Mouse (Mus musculus): ENCODE measurements around the gene Patl2. TPM values are rescaled to one million over a fixed set of nuclear protein-coding genes. Genes with fewer than 3 reads are reported as not detected.

The Patl2 gene
- polyA plus RNA-seq, 1 experiment = not detected

DNA sequence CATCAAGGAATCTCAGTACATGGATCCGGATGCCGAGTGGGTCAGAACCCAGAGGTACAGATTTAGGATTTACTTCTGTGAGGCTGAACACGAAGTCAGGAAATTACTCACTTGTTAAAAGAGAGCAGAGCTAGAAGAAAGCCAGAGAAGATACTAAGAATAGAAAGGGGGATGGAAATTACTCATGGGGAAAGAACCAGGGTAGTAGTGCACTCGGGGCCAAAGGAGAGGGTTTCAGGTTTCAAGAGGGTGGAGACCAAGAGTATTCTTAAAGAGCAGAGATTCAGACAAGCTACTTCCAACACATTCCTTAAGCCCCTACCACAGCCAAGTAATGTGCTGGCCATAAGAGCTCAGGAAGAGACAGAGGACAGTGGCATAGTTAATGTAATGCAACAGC lies 24.4 kb downstream of the Patl2 start:
- WGBS = 19% methylated on average over 4 of the region's 4 CpGs
- TF ChIP-seq POLR2A (IDR thresholded peaks at IDR 0.05; ENCODE audit: insufficient read depth, low read depth, low read length) (no peak), CTCF (IDR thresholded peaks at IDR 0.05; ENCODE audit: insufficient read depth, low read depth, low read length) (no peak)
- peaks cover 10% of the 10 kb centered on the region for H3K4me1 ChIP-seq (ENCODE audit: control insufficient read depth, insufficient read depth, low read length)
- no peak overlapping the region for H3K27ac ChIP-seq (ENCODE audit: insufficient read depth, low read depth, low read length)
- H3K4me3 ChIP-seq (ENCODE audit: insufficient read depth, low read depth, low read length) = no peak overlapping the region

DNA sequence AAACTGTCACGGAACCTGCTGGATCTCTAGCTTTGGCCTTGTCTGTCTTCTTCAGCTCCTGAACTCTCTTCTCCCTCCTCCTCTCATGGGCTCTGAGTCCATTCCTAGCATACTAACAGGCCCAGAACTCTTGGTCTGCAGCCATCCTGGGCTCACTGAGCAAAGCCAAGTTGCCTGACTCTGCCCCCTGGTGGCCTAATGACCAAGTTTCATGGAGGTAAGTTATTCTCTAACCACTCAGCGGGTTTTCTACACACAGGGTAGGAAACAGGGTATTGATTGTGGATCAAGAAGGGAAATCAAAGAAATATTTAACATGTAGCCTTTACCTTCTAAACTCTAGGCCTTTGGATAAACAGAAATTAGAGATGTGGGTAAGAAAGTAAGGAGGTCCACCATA lies 25.3 kb downstream of the Patl2 start, which contains the start of gene Trim69:
TSS of gene Trim69 (plus strand) at position 21 of the 400 bp plus-strand sequence.
- Histone ChIP-seq H3K27ac (ENCODE audit: insufficient read depth, low read depth, low read length) (no peak within 1 kb of the TSS), H3K4me1 (ENCODE audit: control insufficient read depth, insufficient read depth, low read length) (peaks cover 10% of the 10 kb centered on the region), H3K4me3 (ENCODE audit: insufficient read depth, low read depth, low read length) (no peak within 1 kb of the TSS)
- TF ChIP-seq CTCF (IDR thresholded peaks at IDR 0.05; ENCODE audit: insufficient read depth, low read depth, low read length) = no peak
- TF ChIP-seq POLR2A (IDR thresholded peaks at IDR 0.05; ENCODE audit: insufficient read depth, low read depth, low read length) = no peak
- 62% methylated on average over 2 of the region's 2 CpGs for WGBS

DNA sequence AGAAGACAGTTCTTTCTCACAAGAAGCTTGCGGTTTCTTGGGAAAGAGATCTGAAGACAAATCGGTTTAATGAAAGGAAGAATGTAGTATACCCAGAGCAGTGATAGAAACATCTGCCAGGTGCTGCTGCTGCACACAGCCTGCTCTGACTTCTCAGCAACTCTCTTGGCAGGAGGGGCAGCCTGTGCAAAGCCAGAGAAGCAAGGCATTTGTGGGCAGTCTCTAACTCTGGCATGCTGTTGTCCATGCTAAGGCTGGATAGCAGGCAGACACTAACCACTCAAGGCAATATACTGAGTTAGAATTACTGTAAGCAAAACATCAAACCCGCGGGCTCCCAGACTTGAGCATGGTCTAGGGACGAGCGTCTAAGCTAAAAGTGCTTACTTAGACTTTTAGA lies 26.3 kb downstream of the Patl2 start:
- peaks cover 10% of the 10 kb centered on the region for H3K4me1 ChIP-seq (ENCODE audit: control insufficient read depth, insufficient read depth, low read length)
- TF ChIP-seq POLR2A (IDR thresholded peaks at IDR 0.05; ENCODE audit: insufficient read depth, low read depth, low read length) = no peak
- TF ChIP-seq CTCF (IDR thresholded peaks at IDR 0.05; ENCODE audit: insufficient read depth, low read depth, low read length) = no peak
- H3K4me3 ChIP-seq (ENCODE audit: insufficient read depth, low read depth, low read length) = no peak overlapping the region
- no peak overlapping the region for H3K27ac ChIP-seq (ENCODE audit: insufficient read depth, low read depth, low read length)
- 88% methylated on average over 6 of the region's 6 CpGs for WGBS

DNA sequence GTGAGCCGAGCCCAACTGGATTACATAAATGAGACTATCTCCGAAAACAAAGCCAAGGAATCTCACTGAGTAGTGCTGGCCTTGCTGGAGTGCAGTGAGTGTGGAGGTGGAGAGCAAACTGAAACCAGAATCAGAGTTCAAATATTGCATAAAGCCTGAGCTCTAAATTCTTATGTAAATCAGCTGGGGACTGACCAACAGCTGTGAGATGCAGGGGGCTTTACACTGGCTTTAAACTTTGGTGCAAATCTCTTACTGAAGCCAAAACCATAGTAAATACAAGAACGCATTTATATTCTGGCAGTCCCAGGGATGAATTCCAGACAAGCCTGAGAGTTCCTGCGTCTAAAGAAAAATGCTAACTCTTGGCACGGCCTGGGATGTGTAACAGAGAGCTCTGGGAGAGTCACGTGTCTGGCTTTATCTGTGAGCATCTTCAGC lies 27.6 kb downstream of the Patl2 start:
- WGBS = 60% methylated on average over 6 of the region's 6 CpGs
- TF ChIP-seq POLR2A (IDR thresholded peaks at IDR 0.05; ENCODE audit: insufficient read depth, low read depth, low read length) (no peak), CTCF (IDR thresholded peaks at IDR 0.05; ENCODE audit: insufficient read depth, low read depth, low read length) (no peak)
- no peak overlapping the region for H3K4me3 ChIP-seq (ENCODE audit: insufficient read depth, low read depth, low read length)
- H3K27ac ChIP-seq (ENCODE audit: insufficient read depth, low read depth, low read length) = no peak overlapping the region
- H3K4me1 ChIP-seq (ENCODE audit: control insufficient read depth, insufficient read depth, low read length) = peaks cover 2% of the 10 kb centered on the region; the same call in 1 of the 2 replicates

GRCm38 (mm10) chr2:122157561-122157960 lies 28.4 kb downstream of the Patl2 start:
- TF ChIP-seq POLR2A (IDR thresholded peaks at IDR 0.05; ENCODE audit: insufficient read depth, low read depth, low read length) = no peak
- no peak for TF ChIP-seq CTCF (IDR thresholded peaks at IDR 0.05; ENCODE audit: insufficient read depth, low read depth, low read length)
- Histone ChIP-seq H3K4me3 (ENCODE audit: insufficient read depth, low read depth, low read length) (no peak overlapping the region), H3K27ac (ENCODE audit: insufficient read depth, low read depth, low read length) (no peak overlapping the region), H3K4me1 (ENCODE audit: control insufficient read depth, insufficient read depth, low read length) (peaks cover 2% of the 10 kb centered on the region; the same call in 1 of the 2 replicates)

GRCm38 (mm10) chr2:122156051-122156700 lies 29.8 kb downstream of the Patl2 start:
- TF ChIP-seq POLR2A (IDR thresholded peaks at IDR 0.05; ENCODE audit: insufficient read depth, low read depth, low read length) (no peak), CTCF (IDR thresholded peaks at IDR 0.05; ENCODE audit: insufficient read depth, low read depth, low read length) (no peak)
- Histone ChIP-seq H3K4me3 (ENCODE audit: insufficient read depth, low read depth, low read length) (no peak overlapping the region), H3K4me1 (ENCODE audit: control insufficient read depth, insufficient read depth, low read length) (0 out of 2 replicates have a peak, but pooled peaks cover 1% of the 10 kb centered on the region), H3K27ac (ENCODE audit: insufficient read depth, low read depth, low read length) (no peak overlapping the region)
- WGBS = 91% methylated on average over 4 of the region's 4 CpGs

GRCm38 (mm10) chr2:122155292-122155691 lies 30.7 kb downstream of the Patl2 start:
- H3K27ac ChIP-seq (ENCODE audit: insufficient read depth, low read depth, low read length) = no peak overlapping the region
- no peaks in the 10 kb centered on the region for H3K4me1 ChIP-seq (ENCODE audit: control insufficient read depth, insufficient read depth, low read length)
- TF ChIP-seq POLR2A (IDR thresholded peaks at IDR 0.05; ENCODE audit: insufficient read depth, low read depth, low read length) = no peak
- no peak for TF ChIP-seq CTCF (IDR thresholded peaks at IDR 0.05; ENCODE audit: insufficient read depth, low read depth, low read length)
- no peak overlapping the region for H3K4me3 ChIP-seq (ENCODE audit: insufficient read depth, low read depth, low read length)
- 84% methylated on average over 2 of the region's 2 CpGs for WGBS

- Histone ChIP-seq H3K4me1 (ENCODE audit: control insufficient read depth, insufficient read depth, low read length) (no peaks in the 10 kb centered on the region), H3K27ac (ENCODE audit: insufficient read depth, low read depth, low read length) (no peak overlapping the region), H3K4me3 (ENCODE audit: insufficient read depth, low read depth, low read length) (no peak overlapping the region)
- TF ChIP-seq CTCF (IDR thresholded peaks at IDR 0.05; ENCODE audit: insufficient read depth, low read depth, low read length) (no peak), POLR2A (IDR thresholded peaks at IDR 0.05; ENCODE audit: insufficient read depth, low read depth, low read length) (no peak)
- 94% methylated on average over 2 of the region's 2 CpGs for WGBS
Measured at GRCm38 (mm10) chr2:122154479-122154878, 31.5 kb downstream of the Patl2 start.

- 85% methylated on average over 7 of the region's 7 CpGs for WGBS
- no peak overlapping the region for H3K4me3 ChIP-seq (ENCODE audit: insufficient read depth, low read depth, low read length)
- no peaks in the 10 kb centered on the region for H3K4me1 ChIP-seq (ENCODE audit: control insufficient read depth, insufficient read depth, low read length)
- no peak overlapping the region for H3K27ac ChIP-seq (ENCODE audit: insufficient read depth, low read depth, low read length)
- no peak for TF ChIP-seq POLR2A (IDR thresholded peaks at IDR 0.05; ENCODE audit: insufficient read depth, low read depth, low read length)
- TF ChIP-seq CTCF (IDR thresholded peaks at IDR 0.05; ENCODE audit: insufficient read depth, low read depth, low read length) = no peak
Measured at GRCm38 (mm10) chr2:122153681-122154365, 32.2 kb downstream of the Patl2 start.

All from olfactory bulb, adult 2 months (tissue).